Mouse (Mus musculus) testis, adult 2 months (tissue): ENCODE results near the gene Tbl1xr1.

Source experiments
- CTCF ChIP-seq: fragments of 200-500 bp; IDR thresholded peaks from 2 replicates; pipeline ENCODE4 v1.5.1; 2012; ENCODE audit warnings: low read depth, mild to moderate bottlenecking, inconsistent platforms, low read length, moderate library complexity; ENCODE audit not compliant: control insufficient read depth, insufficient read depth, insufficient replicate concordance
- POLR2A ChIP-seq: fragments of 200-500 bp; IDR thresholded peaks from 2 replicates; pipeline ENCODE4 v1.6.1; 2012; ENCODE audit warnings: low read depth, mild to moderate bottlenecking, inconsistent platforms, low read length, moderate library complexity; ENCODE audit not compliant: control insufficient read depth

- TF ChIP-seq CTCF (no peak), POLR2A (no peak)
These were observed 14.2 kb downstream of the Tbl1xr1 start for GRCm38 (mm10) chr3:22090431-22091265.
